14 mouse cellular contexts compared by ENCODE assay signal in the genomic region with DNA sequence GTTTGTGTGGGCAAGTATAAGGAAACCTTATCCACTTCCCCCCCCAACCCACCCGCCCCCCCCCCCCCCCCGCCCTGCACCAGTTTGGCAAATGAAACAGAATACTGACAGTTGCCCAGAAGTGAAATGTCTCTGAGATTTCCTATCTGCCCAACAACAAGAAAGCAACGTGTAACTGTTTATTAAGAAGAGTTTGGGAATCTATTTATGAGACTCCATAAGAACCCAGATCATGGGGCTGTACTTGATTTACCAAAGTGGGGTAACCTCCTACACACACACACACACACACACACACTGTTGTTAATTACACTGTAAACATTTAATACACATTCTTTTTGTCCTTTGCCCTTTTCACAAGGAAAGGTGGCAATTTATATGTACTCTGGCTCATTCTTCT.
DNase-seq lines count a peak whose midpoint lies in the region; ATAC-seq and TF ChIP-seq lines count a peak whose summit lies in the region.
"Had no signal": no experiment of that assay in that cellular context is flagged by ENCODE, and none has a peak within 500 bp of the region (broad histone marks: within the 10 kb centered on the region; RNA-seq: fewer than 3 reads in every experiment).

No protein-coding gene starts in this region.

- WGBS in forebrain, embryonic 11.5 days, result 32% methylated on average over 2 of the region's 3 CpGs
- 12% methylated on average over 3 of the region's 3 CpGs for WGBS in forebrain, embryonic 15.5 days
- WGBS in hindbrain, embryonic 16.5 days, result 25% methylated on average over 2 of the region's 3 CpGs
- 34% methylated on average over 2 of the region's 3 CpGs for WGBS in midbrain, postnatal 0 days

- no peak overlapping the region for H3K4me2 ChIP-seq in forebrain, embryonic 11.5 days (ENCODE audit: low read depth, low read length, severe bottlenecking)
- peak overlapping the region; percentile 30 for H3K4me2 ChIP-seq in forebrain, embryonic 15.5 days (replicated peaks)
- peak overlapping the region; percentile 23; the same call in 1 of the 2 replicates for H3K4me2 ChIP-seq in hindbrain, embryonic 16.5 days (ENCODE audit: low read length)
- H3K4me2 ChIP-seq in midbrain, postnatal 0 days (ENCODE audit: low read depth, low read length, poor library complexity, severe bottlenecking), result peak overlapping the region; percentile 2
- H3K4me2 ChIP-seq: heart, embryonic 12.5 days had no signal

- no peak overlapping the region for H3K4me3 ChIP-seq in forebrain, embryonic 11.5 days (ENCODE audit: low read depth, low read length)
- H3K4me3 ChIP-seq in forebrain, embryonic 15.5 days, result no peak overlapping the region
- no peak overlapping the region for H3K4me3 ChIP-seq in hindbrain, embryonic 16.5 days (ENCODE audit: low read length)
- H3K4me3 ChIP-seq in midbrain, postnatal 0 days (ENCODE audit: low read depth, low read length), result no peak overlapping the region
- H3K4me3 ChIP-seq: heart, embryonic 12.5 days had no signal

- DNase-seq in forebrain, embryonic 11.5 days (ENCODE audit: low spot score), result no peak
- no peak for DNase-seq in midbrain, postnatal 0 days (ENCODE audit: low spot score)
- DNase-seq in kidney, adult 8-10 months, result no peak
- DNase-seq in spleen, postnatal 36 days (ENCODE audit: low spot score in 2 of 2), result no peak
- DNase-seq: adrenal gland, adult 8-10 months; heart, postnatal 4 days; kidney, adult 9 months; thymus, postnatal 14 days had no signal

- no peak for TF ChIP-seq CTCF in midbrain, postnatal 0 days (IDR thresholded peaks at IDR 0.05)

- ATAC-seq in forebrain, embryonic 11.5 days (replicated peaks; ENCODE audit: low FRiP score), result no peak
- no peak for ATAC-seq in forebrain, embryonic 15.5 days (replicated peaks)
- ATAC-seq in hindbrain, embryonic 16.5 days, result no peak
- no peak for ATAC-seq in midbrain, postnatal 0 days (ENCODE audit: low FRiP score)
- no peak for ATAC-seq in cerebellum, adult (ENCODE audit: insufficient number of reproducible peaks, low FRiP score, low TSS enrichment)
- ATAC-seq: CD4-positive, CD25-positive, alpha-beta regulatory T cell, adult 4 months had no signal

- no peaks in the 10 kb centered on the region for H3K27me3 ChIP-seq in forebrain, embryonic 11.5 days (ENCODE audit: control insufficient read depth, insufficient read depth, low read length)
- H3K27me3 ChIP-seq in forebrain, embryonic 15.5 days, result no peaks in the 10 kb centered on the region
- H3K27me3 ChIP-seq in hindbrain, embryonic 16.5 days (replicated peaks; ENCODE audit: control insufficient read depth, insufficient read depth, low read length), result no peaks in the 10 kb centered on the region
- H3K27me3 ChIP-seq in midbrain, postnatal 0 days (ENCODE audit: insufficient read depth, low read length), result no peaks in the 10 kb centered on the region
- H3K27me3 ChIP-seq: heart, embryonic 12.5 days had no signal

- peaks cover 12% of the 10 kb centered on the region for H3K4me1 ChIP-seq in forebrain, embryonic 11.5 days (replicated peaks; ENCODE audit: control insufficient read depth, insufficient read depth, low read length)
- peaks cover 50% of the 10 kb centered on the region for H3K4me1 ChIP-seq in forebrain, embryonic 15.5 days
- peaks cover 20% of the 10 kb centered on the region for H3K4me1 ChIP-seq in hindbrain, embryonic 16.5 days (ENCODE audit: control insufficient read depth, insufficient read depth, low read depth, low read length)
- H3K4me1 ChIP-seq in midbrain, postnatal 0 days (ENCODE audit: insufficient read depth, low read length), result peaks cover 14% of the 10 kb centered on the region; the same call in 1 of the 2 replicates
- H3K4me1 ChIP-seq: heart, embryonic 12.5 days had no signal

- H3K9ac ChIP-seq in forebrain, embryonic 11.5 days (ENCODE audit: low read length), result no peak overlapping the region
- peak overlapping the region; percentile 35 for H3K9ac ChIP-seq in forebrain, embryonic 15.5 days (replicated peaks)
- H3K9ac ChIP-seq in hindbrain, embryonic 16.5 days (ENCODE audit: low read depth, low read length), result no peak overlapping the region
- H3K9ac ChIP-seq in midbrain, postnatal 0 days (replicated peaks; ENCODE audit: low read length, poor library complexity, severe bottlenecking), result 0 out of 2 replicates have a peak overlapping the region, but pooled peaks have one; percentile 19
- H3K9ac ChIP-seq: heart, embryonic 12.5 days had no signal

- no peaks in the 10 kb centered on the region for H3K36me3 ChIP-seq in forebrain, embryonic 11.5 days (ENCODE audit: control insufficient read depth, insufficient read depth, low read length)
- no peaks in the 10 kb centered on the region for H3K36me3 ChIP-seq in forebrain, embryonic 15.5 days
- no peaks in the 10 kb centered on the region for H3K36me3 ChIP-seq in hindbrain, embryonic 16.5 days (ENCODE audit: control insufficient read depth, insufficient read depth, low read length)
- no peaks in the 10 kb centered on the region for H3K36me3 ChIP-seq in midbrain, postnatal 0 days (ENCODE audit: insufficient read depth, low read length)
- H3K36me3 ChIP-seq: heart, embryonic 12.5 days had no signal

- H3K9me3 ChIP-seq in forebrain, embryonic 11.5 days (ENCODE audit: control insufficient read depth, low read length), result no peaks in the 10 kb centered on the region
- H3K9me3 ChIP-seq in forebrain, embryonic 15.5 days, result no peaks in the 10 kb centered on the region
- no peaks in the 10 kb centered on the region for H3K9me3 ChIP-seq in hindbrain, embryonic 16.5 days (ENCODE audit: control insufficient read depth, low read length)
- no peaks in the 10 kb centered on the region for H3K9me3 ChIP-seq in midbrain, postnatal 0 days (ENCODE audit: low read length)
- H3K9me3 ChIP-seq: heart, embryonic 12.5 days had no signal

- H3K27ac ChIP-seq in forebrain, embryonic 11.5 days (ENCODE audit: low read depth, low read length), result peak overlapping the region; percentile 79
- peak overlapping the region; percentile 96 for H3K27ac ChIP-seq in forebrain, embryonic 15.5 days (replicated peaks)
- H3K27ac ChIP-seq in hindbrain, embryonic 16.5 days (ENCODE audit: low read depth, low read length), result peak overlapping the region; percentile 84
- H3K27ac ChIP-seq in midbrain, postnatal 0 days (ENCODE audit: low read depth, low read length), result peak overlapping the region; percentile 76
- H3K27ac ChIP-seq: stomach, postnatal 0 days had no signal

Comparison
In these comparisons a context has a peak if more than half of its experiments do, and no peak if none do; other contexts are left out.
1. H3K9ac ChIP-seq: peak in forebrain, embryonic 15.5 days (single experiment) and midbrain, postnatal 0 days (single experiment); none in forebrain, embryonic 11.5 days (single experiment) and hindbrain, embryonic 16.5 days (single experiment).
2. Peak in every context shown above with its lines, with median percentiles within 50 percentile points of each other: H3K27ac ChIP-seq.